Mouse (Mus musculus): ENCODE measurements around the gene Snrnp70. TPM values are rescaled to one million over a fixed set of nuclear protein-coding genes. Genes with fewer than 3 reads are reported as not detected.
A peak's percentile ranks its signal among the peaks of the same experiment; 100 is the strongest.

The Snrnp70 gene
- polyA plus RNA-seq, 1 experiment from 2014 or later: 323 TPM

DNA sequence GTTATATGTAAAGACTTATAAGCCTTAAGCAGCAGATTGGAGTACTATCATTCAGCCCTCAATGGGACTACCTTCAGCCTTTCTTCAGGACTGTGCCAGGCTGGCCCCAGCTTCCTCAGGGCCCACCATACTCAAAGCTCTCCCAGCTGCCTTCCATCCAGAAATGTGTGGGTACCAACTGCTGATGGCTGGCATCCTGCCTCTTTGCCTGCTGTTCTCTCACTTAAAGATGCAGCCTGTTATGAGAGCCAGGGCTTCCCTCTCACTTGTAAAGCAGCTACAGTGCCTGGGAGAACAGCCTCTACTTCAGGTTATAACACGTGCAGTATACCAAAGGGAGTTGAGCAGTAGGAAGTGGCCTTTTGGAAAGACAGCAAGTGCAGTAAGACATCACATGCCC, 19.5 kb downstream of the Snrnp70 start:
- Histone ChIP-seq H3K9me3 (no peaks in the 10 kb centered on the region), H3K27ac (no peak overlapping the region), H3K4me1 (peaks cover 2% of the 10 kb centered on the region), H3K9ac (no peak overlapping the region), H3K4me2 (replicated peaks) (no peak overlapping the region), H3K36me3 (peaks cover 79% of the 10 kb centered on the region), H3K27me3 (no peaks in the 10 kb centered on the region), H3K4me3 (no peak overlapping the region)
- 90% methylated on average over 1 of the region's 1 CpGs for WGBS
- ATAC-seq (ENCODE audit: insufficient number of reproducible peaks, insufficient read depth, low FRiP score, low TSS enrichment): no peak

DNA sequence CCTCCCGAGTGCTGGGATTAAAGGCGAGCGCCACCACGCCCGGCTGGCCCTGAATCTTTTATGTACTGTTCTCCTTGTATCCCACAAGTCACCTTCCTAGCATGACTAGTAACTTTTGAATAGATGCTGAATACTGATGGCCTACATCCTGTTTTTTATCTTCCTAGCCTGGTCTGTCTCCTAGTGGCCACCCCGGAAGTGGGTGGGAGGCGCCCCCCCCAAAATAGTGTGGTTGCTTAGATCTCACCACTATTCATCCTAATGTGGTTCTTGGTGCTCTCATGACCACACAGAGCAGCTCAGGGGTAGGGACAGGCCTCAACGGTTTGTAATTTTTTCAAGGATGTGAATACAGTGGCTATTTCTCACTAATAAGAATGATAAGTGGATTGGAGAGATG, 20.9 kb downstream of the Snrnp70 start:
- Histone ChIP-seq H3K27ac (no peak overlapping the region), H3K36me3 (peaks cover 65% of the 10 kb centered on the region), H3K4me2 (replicated peaks) (no peak overlapping the region), H3K4me1 (peaks cover 16% of the 10 kb centered on the region), H3K27me3 (peaks cover 9% of the 10 kb centered on the region), H3K9ac (no peak overlapping the region), H3K9me3 (no peaks in the 10 kb centered on the region), H3K4me3 (no peak overlapping the region)
- WGBS: 94% methylated on average over 8 of the region's 8 CpGs
- no peak for ATAC-seq (ENCODE audit: insufficient number of reproducible peaks, insufficient read depth, low FRiP score, low TSS enrichment)

DNA sequence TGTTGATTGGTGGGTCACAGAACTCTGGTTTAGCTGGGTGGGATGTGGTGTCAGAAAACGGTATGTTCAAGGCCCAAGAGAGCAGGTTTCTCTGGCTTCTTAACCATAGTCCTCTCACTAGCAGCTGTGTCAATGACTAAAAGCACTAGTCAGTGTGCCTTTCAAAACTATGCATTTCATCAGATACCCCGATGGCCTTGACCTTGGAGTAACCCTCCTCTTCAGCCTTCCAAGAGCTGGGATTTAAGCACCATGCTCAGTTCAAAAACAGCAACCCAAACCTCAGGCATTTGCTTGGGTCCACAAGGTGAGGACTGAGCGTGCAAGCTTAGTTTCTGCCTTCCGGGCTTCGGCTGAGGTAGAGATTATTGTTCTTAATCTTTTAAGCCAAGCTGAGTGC, 23.2 kb downstream of the Snrnp70 start:
- Histone ChIP-seq H3K27me3 (peaks cover 28% of the 10 kb centered on the region), H3K27ac (no peak overlapping the region), H3K4me1 (peaks cover 21% of the 10 kb centered on the region), H3K4me2 (replicated peaks) (no peak overlapping the region), H3K9ac (no peak overlapping the region), H3K9me3 (no peaks in the 10 kb centered on the region), H3K4me3 (no peak overlapping the region), H3K36me3 (peaks cover 43% of the 10 kb centered on the region)
- WGBS: 83% methylated on average over 5 of the region's 5 CpGs
- no peak for ATAC-seq (ENCODE audit: insufficient number of reproducible peaks, insufficient read depth, low FRiP score, low TSS enrichment)

DNA sequence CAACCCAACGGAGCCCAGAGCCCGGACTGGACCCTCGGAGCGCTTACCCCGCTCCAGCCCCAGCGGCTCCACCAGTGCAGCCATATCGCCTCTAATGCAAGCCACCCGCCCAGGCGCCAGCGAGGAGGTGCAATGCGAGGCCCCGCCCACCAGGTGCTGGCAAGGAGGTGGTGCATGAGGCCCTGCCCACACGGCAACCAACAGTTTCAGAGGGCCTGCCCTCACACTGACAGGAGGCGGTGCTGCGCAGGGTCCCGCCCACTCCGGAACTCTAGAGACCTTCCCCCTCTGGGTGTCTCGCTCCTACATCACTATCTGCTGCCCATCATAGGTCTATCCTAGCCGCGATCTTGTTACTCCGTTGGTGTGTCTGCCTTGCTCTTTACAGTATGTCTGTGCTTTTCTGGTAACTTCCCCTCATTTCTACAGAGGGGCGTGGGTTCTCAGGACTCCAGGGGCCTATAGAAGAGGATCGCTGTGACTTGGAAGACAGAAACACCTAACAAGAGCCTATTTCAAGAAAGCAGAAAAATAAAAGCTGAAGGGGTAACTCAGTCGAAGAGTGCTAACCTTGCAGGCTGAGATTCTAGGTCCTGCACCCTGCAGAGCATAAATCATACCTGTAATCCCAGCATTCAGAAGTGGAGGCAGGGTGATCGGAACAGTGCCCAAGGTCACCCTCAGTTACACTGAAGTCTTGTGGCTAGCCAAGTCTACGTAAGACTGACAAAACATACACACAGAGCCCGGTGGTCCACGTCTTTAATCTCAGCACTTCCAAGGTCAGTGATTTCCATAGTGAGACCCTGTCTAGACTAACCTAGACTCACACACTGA, 24.8 kb downstream of the Snrnp70 start, which contains the start of gene Lin7b:
TSS of gene Lin7b (minus strand) at position 109 of the 837 bp plus-strand sequence.
- 11% methylated on average over 28 of the region's 28 CpGs for WGBS
- H3K9me3 ChIP-seq: no peaks in the 10 kb centered on the region
- H3K27me3 ChIP-seq: peaks cover 32% of the 10 kb centered on the region
- peak within 1 kb of the TSS; percentile 96 for H3K4me2 ChIP-seq (replicated peaks)
- peaks cover 24% of the 10 kb centered on the region for H3K4me1 ChIP-seq
- H3K9ac ChIP-seq: peak within 1 kb of the TSS; percentile 54
- H3K36me3 ChIP-seq: peaks cover 26% of the 10 kb centered on the region
- no peak within 1 kb of the TSS for H3K27ac ChIP-seq
- peak; percentile 77 for ATAC-seq (ENCODE audit: insufficient number of reproducible peaks, insufficient read depth, low FRiP score, low TSS enrichment)
- peak within 1 kb of the TSS; percentile 43 for H3K4me3 ChIP-seq

DNA sequence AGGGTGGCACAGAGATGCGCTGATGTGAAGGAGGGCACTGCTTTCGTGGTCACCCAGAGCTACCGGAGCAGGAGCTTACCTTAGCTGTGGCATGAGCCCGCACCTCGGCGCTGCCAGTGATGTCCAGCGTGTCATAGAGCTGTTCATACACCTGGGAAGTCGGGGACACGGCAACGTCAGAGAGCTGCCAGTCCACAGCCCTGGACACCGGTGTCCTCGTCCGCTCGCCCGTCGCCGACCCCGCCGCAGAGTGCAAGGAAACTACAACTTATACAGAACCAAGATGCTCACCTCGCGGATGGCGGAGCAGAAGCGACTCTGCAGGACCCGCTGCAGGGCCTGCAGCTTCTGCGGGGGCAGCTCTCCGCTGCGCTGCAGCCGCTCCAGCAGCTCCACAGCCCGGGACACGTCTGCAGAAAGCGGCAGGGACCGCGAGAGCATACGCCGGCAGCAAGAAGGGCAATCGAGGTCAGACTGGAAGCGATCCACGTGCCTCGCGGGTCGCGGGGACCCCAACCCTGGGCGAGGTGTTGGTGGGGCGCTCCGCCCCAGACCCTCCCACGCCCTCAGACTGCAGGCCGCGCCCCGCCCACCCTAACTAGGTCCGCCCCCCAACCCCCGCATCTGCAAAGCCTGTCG, 25.6 kb downstream of the Snrnp70 start:
- no peak; the same call in 1 of the 2 replicates for ATAC-seq (ENCODE audit: insufficient number of reproducible peaks, insufficient read depth, low FRiP score, low TSS enrichment)
- WGBS: 11% methylated on average over 40 of the region's 52 CpGs

DNA sequence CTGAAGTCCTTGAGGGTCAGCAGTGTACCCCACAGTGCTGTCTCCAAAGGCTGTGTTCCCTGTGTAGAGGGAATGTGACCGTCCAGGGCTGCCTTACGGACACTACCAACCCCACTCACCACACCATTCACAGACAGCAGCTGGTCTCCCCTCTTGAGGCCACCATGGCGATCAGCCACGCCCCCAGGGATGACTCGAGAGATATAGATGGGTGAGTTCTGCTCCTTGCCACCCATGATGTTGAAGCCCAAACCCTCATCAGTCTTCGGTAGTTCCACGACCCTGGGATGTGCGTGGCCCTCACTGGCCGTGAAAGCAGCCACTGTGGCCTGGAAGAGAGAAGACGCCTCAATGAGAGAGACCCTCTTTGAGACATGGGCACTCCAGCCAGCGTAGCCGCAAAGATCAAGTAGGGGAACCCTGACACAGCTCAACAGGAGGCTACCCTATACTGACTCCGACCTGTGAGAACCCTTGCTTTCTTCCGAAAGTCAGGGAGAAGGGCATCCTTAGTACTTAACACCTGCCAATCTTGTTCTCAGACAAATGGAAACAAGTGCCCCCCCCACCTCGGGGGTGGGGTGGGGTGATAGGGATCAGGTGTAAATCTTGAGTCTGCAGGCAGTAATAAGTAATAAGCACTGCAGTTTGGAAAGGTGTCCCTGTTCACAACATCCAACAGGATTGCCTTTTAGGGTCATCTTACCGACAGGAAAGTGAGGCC, 26.4 kb downstream of the Snrnp70 start:
- no peak for ATAC-seq (ENCODE audit: insufficient number of reproducible peaks, insufficient read depth, low FRiP score, low TSS enrichment)
- 74% methylated on average over 16 of the region's 16 CpGs for WGBS

More for the DNA sequence above, 25.6 kb downstream of the Snrnp70 start:
- Histone ChIP-seq H3K9me3 (no peaks in the 10 kb centered on the region), H3K27ac (no peak overlapping the region), H3K27me3 (peaks cover 40% of the 10 kb centered on the region), H3K4me1 (peaks cover 27% of the 10 kb centered on the region), H3K9ac (peak overlapping the region; percentile 54), H3K4me3 (peak overlapping the region; percentile 43), H3K4me2 (replicated peaks) (peak overlapping the region; percentile 96), H3K36me3 (peaks cover 20% of the 10 kb centered on the region)

GRCm38 (mm10) chr7:45368178-45368577, 27.4 kb downstream of the Snrnp70 start:
- WGBS: 78% methylated on average over 15 of the region's 15 CpGs
- Histone ChIP-seq H3K36me3 (peaks cover 7% of the 10 kb centered on the region; the same call in 1 of the 2 replicates), H3K27ac (no peak overlapping the region), H3K9me3 (no peaks in the 10 kb centered on the region), H3K4me1 (peaks cover 27% of the 10 kb centered on the region), H3K4me2 (replicated peaks) (peak overlapping the region; percentile 76), H3K27me3 (peaks cover 57% of the 10 kb centered on the region), H3K9ac (no peak overlapping the region), H3K4me3 (peak overlapping the region; percentile 56)
- ATAC-seq (ENCODE audit: insufficient number of reproducible peaks, insufficient read depth, low FRiP score, low TSS enrichment): no peak

More for the DNA sequence above, 26.4 kb downstream of the Snrnp70 start:
- Histone ChIP-seq H3K9me3 (no peaks in the 10 kb centered on the region), H3K27me3 (peaks cover 47% of the 10 kb centered on the region), H3K4me1 (peaks cover 27% of the 10 kb centered on the region), H3K4me3 (peak overlapping the region; percentile 43; the same call in 1 of the 2 replicates), H3K9ac (no peak overlapping the region), H3K4me2 (replicated peaks) (no peak overlapping the region), H3K27ac (no peak overlapping the region), H3K36me3 (peaks cover 16% of the 10 kb centered on the region)

- Histone ChIP-seq H3K9me3 (no peaks in the 10 kb centered on the region), H3K4me3 (peak overlapping the region; percentile 56), H3K27me3 (peaks cover 66% of the 10 kb centered on the region), H3K9ac (peak overlapping the region; percentile 64), H3K27ac (no peak overlapping the region), H3K4me1 (peaks cover 27% of the 10 kb centered on the region), H3K4me2 (replicated peaks) (peak overlapping the region; percentile 76), H3K36me3 (no peaks in the 10 kb centered on the region)
- 2% methylated on average over 69 of the region's 70 CpGs for WGBS
- peak; percentile 76 for ATAC-seq (ENCODE audit: insufficient number of reproducible peaks, insufficient read depth, low FRiP score, low TSS enrichment)
Measured at GRCm38 (mm10) chr7:45367020-45367880, 28.3 kb downstream of the Snrnp70 start.

- Histone ChIP-seq H3K9me3 (no peaks in the 10 kb centered on the region), H3K9ac (peak within 1 kb of the TSS; percentile 64), H3K27ac (no peak within 1 kb of the TSS), H3K27me3 (peaks cover 72% of the 10 kb centered on the region), H3K36me3 (no peaks in the 10 kb centered on the region), H3K4me2 (replicated peaks) (peak within 1 kb of the TSS; percentile 76), H3K4me3 (peak within 1 kb of the TSS; percentile 56), H3K4me1 (peaks cover 30% of the 10 kb centered on the region)
- WGBS: 2% methylated on average over 23 of the region's 26 CpGs
- no peak for ATAC-seq (ENCODE audit: insufficient number of reproducible peaks, insufficient read depth, low FRiP score, low TSS enrichment)
Measured at GRCm38 (mm10) chr7:45366652-45367019, 28.9 kb downstream of the Snrnp70 start, which contains the start of gene Ppfia3. Gene Ppfia3 (minus strand): TSS chr7:45367019.

DNA sequence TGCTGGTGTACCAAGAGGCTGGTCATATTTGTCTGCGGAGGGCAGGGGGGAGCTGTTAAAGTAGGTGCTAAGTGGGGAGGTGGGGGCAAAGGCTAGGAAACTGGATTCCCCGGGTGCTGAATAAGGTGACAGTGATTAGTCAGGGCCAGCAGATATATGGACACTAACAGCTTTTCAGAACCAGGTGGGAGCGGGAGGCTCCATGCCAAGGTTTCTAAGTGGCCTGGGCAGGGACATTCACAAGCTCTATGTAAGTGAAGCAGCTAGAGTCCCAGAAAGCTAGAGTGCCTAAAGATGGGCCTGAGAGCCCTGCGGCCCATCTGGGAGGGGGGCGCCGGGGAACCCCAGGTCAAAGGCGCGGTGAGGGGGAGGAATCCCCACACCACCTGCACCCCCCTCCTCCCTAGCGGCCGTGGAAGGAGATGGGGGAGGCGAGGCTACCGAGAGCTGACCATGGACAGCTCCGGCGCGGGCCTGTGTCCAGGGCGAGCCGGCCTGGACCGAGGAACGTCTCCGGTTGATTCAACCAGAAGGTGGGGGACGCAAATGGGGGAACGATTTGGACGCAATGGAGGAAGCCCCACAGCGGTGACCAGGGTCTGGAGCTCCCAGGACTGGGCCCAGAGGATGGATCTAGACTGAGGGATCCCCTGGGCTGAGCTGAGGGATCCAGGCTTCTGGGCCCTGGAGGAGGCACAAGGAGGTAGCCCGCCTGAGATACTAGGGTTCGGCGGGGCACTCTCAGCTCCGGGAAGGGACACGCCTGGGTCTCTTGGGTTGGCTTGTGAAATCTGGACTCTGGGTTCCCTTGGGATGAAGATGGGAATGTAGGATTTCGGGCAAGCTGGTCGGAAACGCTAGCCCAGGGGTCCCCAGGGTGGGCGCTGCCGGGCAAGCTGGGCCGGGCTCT, 29.5 kb downstream of the Snrnp70 start:
- Histone ChIP-seq H3K4me2 (replicated peaks) (peak overlapping the region; percentile 76), H3K36me3 (no peaks in the 10 kb centered on the region), H3K9me3 (no peaks in the 10 kb centered on the region), H3K27ac (no peak overlapping the region), H3K9ac (peak overlapping the region; percentile 64), H3K4me3 (peak overlapping the region; percentile 56), H3K4me1 (peaks cover 27% of the 10 kb centered on the region), H3K27me3 (peaks cover 78% of the 10 kb centered on the region)
- 5% methylated on average over 32 of the region's 35 CpGs for WGBS
- ATAC-seq (ENCODE audit: insufficient number of reproducible peaks, insufficient read depth, low FRiP score, low TSS enrichment): no peak
